9 mouse cellular contexts compared by ENCODE assay signal in the genomic region with DNA sequence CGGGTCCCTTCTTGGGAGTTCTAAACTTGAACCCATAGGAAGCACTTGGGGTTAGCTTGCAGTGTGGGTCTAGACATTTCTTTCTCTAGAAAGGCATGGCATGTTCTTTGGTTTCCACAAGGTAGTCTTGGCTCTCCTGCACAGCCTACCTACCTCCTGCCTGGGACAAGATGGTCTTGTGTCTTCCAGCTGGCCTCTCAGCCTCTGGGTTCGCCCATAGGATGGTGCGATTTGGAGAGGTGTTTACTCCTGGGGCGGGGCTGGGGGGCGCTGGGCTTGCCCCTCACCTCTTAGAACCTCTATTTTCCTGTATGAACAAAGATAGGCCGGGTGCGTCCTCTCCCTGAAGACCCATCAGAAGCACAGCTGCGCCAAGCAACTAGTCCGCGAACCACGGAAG. TPM values are rescaled to one million over a fixed set of nuclear protein-coding genes. Genes with fewer than 3 reads are reported as not detected.
DNase-seq lines count a peak whose midpoint lies in the region; ATAC-seq lines count a peak whose summit lies in the region.
"Had no signal": no experiment of that assay in that cellular context is flagged by ENCODE, and none has a peak within 500 bp of the region (broad histone marks: within the 10 kb centered on the region; RNA-seq: fewer than 3 reads in every experiment).

No protein-coding gene starts in this region.

- H3K4me3 ChIP-seq in heart, embryonic 14.5 days (ENCODE audit: control insufficient read depth in 1 of 2, insufficient read depth in 1 of 2, low read depth in 1 of 2, low read length in 2 of 2): peak overlapping the region; percentile 44 to 57
- H3K4me3 ChIP-seq in hindbrain, embryonic 11.5 days (ENCODE audit: low read depth, low read length): peak overlapping the region; percentile 33
- H3K4me3 ChIP-seq in midbrain, embryonic 11.5 days (ENCODE audit: low read depth, low read length): peak overlapping the region; percentile 32

- 14% methylated on average over 11 of the region's 11 CpGs for WGBS in heart, embryonic 14.5 days
- WGBS in hindbrain, embryonic 11.5 days: 13% methylated on average over 11 of the region's 11 CpGs
- 16% methylated on average over 11 of the region's 11 CpGs for WGBS in midbrain, embryonic 11.5 days

- intact Hi-C loops in left cerebral cortex, postnatal 36 days (cut with DNase I): no loop called here

- no peaks in the 10 kb centered on the region for H3K27me3 ChIP-seq in heart, embryonic 14.5 days (ENCODE audit: control insufficient read depth, insufficient read depth, low read length)
- H3K27me3 ChIP-seq in hindbrain, embryonic 11.5 days (ENCODE audit: control insufficient read depth, insufficient read depth, low read length): peaks cover 2% of the 10 kb centered on the region
- H3K27me3 ChIP-seq in midbrain, embryonic 11.5 days (ENCODE audit: control insufficient read depth, insufficient read depth, low read length): peaks cover 2% of the 10 kb centered on the region; the same call in 1 of the 2 replicates

- H3K4me2 ChIP-seq in heart, embryonic 14.5 days (ENCODE audit: low read length): peak overlapping the region; percentile 73
- peak overlapping the region; percentile 58 for H3K4me2 ChIP-seq in hindbrain, embryonic 11.5 days (replicated peaks; ENCODE audit: low read depth, low read length)
- H3K4me2 ChIP-seq in midbrain, embryonic 11.5 days: peak overlapping the region; percentile 50

- H3K27ac ChIP-seq in heart, embryonic 14.5 days (replicated peaks in 1 of 2; ENCODE audit: control insufficient read depth in 1 of 2, insufficient read depth in 1 of 2, low read depth in 2 of 2, low read length in 2 of 2): no peak overlapping the region
- no peak overlapping the region for H3K27ac ChIP-seq in hindbrain, embryonic 11.5 days (ENCODE audit: low read depth, low read length)
- no peak overlapping the region for H3K27ac ChIP-seq in midbrain, embryonic 11.5 days (ENCODE audit: low read depth, low read length)

- no peak for ATAC-seq in heart, embryonic 14.5 days (ENCODE audit: insufficient number of reproducible peaks, insufficient read depth, low FRiP score, low read depth)
- ATAC-seq in hindbrain, embryonic 11.5 days (ENCODE audit: low FRiP score): 0 out of 2 replicates have a peak, but pooled peaks have one; percentile 14
- ATAC-seq in midbrain, embryonic 11.5 days (ENCODE audit: low FRiP score): peak; percentile 27; the same call in 1 of the 2 replicates

- peak overlapping the region; percentile 64 for H3K9ac ChIP-seq in heart, embryonic 14.5 days (ENCODE audit: low read length)
- peak overlapping the region; percentile 45 for H3K9ac ChIP-seq in hindbrain, embryonic 11.5 days (ENCODE audit: low read depth, low read length)
- peak overlapping the region; percentile 46 for H3K9ac ChIP-seq in midbrain, embryonic 11.5 days (ENCODE audit: low read length)

- H3K4me1 ChIP-seq in heart, embryonic 14.5 days (ENCODE audit: control insufficient read depth in 2 of 2, insufficient read depth in 2 of 2, low read length in 2 of 2): peaks cover 3% of the 10 kb centered on the region in 2 experiments; a peak in 1 of 4 replicates
- H3K4me1 ChIP-seq in hindbrain, embryonic 11.5 days (replicated peaks; ENCODE audit: control insufficient read depth, insufficient read depth, low read length): no peaks in the 10 kb centered on the region
- peaks cover 9% of the 10 kb centered on the region; the same call in 1 of the 2 replicates for H3K4me1 ChIP-seq in midbrain, embryonic 11.5 days (ENCODE audit: control insufficient read depth, insufficient read depth, low read length)

- H3K9me3 ChIP-seq in heart, embryonic 14.5 days (ENCODE audit: control insufficient read depth, low read length): peaks cover 7% of the 10 kb centered on the region; the same call in 1 of the 2 replicates
- H3K9me3 ChIP-seq in hindbrain, embryonic 11.5 days (ENCODE audit: control insufficient read depth, low read length): no peaks in the 10 kb centered on the region
- H3K9me3 ChIP-seq in midbrain, embryonic 11.5 days (ENCODE audit: control insufficient read depth, low read length): no peaks in the 10 kb centered on the region

- DNase-seq in heart, postnatal 4 days: no peak
- peak; percentile 58 for DNase-seq in ZHBTc4 (ENCODE audit: low read depth, low spot score)
- peak; percentile 7 for DNase-seq in hindbrain, embryonic 11.5 days (ENCODE audit: low spot score)
- DNase-seq in midbrain, embryonic 11.5 days (ENCODE audit: low spot score, missing footprints): no peak
- no peak for DNase-seq in left cerebral cortex, postnatal 36 days (ENCODE audit: low spot score in 2 of 2)
- no peak for DNase-seq in adrenal gland, adult (ENCODE audit: inconsistent age in 2 of 2, low spot score in 1 of 2)
- no peak for DNase-seq in cerebellum, adult 8-10 months

- no peaks in the 10 kb centered on the region for H3K36me3 ChIP-seq in heart, embryonic 14.5 days (ENCODE audit: control insufficient read depth, insufficient read depth, low read length)
- no peaks in the 10 kb centered on the region for H3K36me3 ChIP-seq in hindbrain, embryonic 11.5 days (ENCODE audit: control insufficient read depth, insufficient read depth, low read length)
- H3K36me3 ChIP-seq in midbrain, embryonic 11.5 days (ENCODE audit: control insufficient read depth, insufficient read depth, low read length): no peaks in the 10 kb centered on the region

RNA-seq across cellular contexts. Expression of a gene that starts 38.8 kb away (rescaled TPM):
- polyA plus RNA-seq in heart, embryonic 14.5 days (2014; fragmentation: Nextera tagmentation; extraction: Ambion mirVana): 39.6 and 46.6 TPM in 2 replicates
- 10 to 100 TPM; 27.7 to 30.0 TPM for total RNA-seq in heart, postnatal 4 days (2021)
- polyA plus RNA-seq in hindbrain, embryonic 11.5 days (2014; fragmentation: Nextera tagmentation; extraction: Ambion mirVana): 64.6 and 67.6 TPM in 2 replicates
- polyA plus RNA-seq in midbrain, embryonic 11.5 days (2014; fragmentation: Nextera tagmentation; extraction: Ambion mirVana): 59.2 and 72.4 TPM in 2 replicates
- total RNA-seq in left cerebral cortex, postnatal 36 days (2021): 10 to 100 TPM; 25.5 to 26.8 TPM

RNA-seq across cellular contexts. Expression of a gene that starts 57.4 kb away (rescaled TPM):
- 0.19 TPM in 2 replicates for polyA plus RNA-seq in heart, embryonic 14.5 days (2014; fragmentation: Nextera tagmentation; extraction: Ambion mirVana)
- total RNA-seq in heart, postnatal 4 days (2021): under 1 TPM; 0.62 to 0.65 TPM
- polyA plus RNA-seq in hindbrain, embryonic 11.5 days (2014; fragmentation: Nextera tagmentation; extraction: Ambion mirVana): not detected in 2 replicates
- polyA plus RNA-seq in midbrain, embryonic 11.5 days (2014; fragmentation: Nextera tagmentation; extraction: Ambion mirVana): not detected in 2 replicates
- total RNA-seq in left cerebral cortex, postnatal 36 days (2021): under 1 TPM; 0.27 to 0.49 TPM
- total RNA-seq: CH12.LX had no signal

Comparison
In these comparisons a context has a peak if more than half of its experiments do, and no peak if none do; other contexts are left out.
1. DNase-seq: peak in ZHBTc4 (single experiment) and hindbrain, embryonic 11.5 days (single experiment); none in heart, postnatal 4 days (single experiment), midbrain, embryonic 11.5 days (single experiment), left cerebral cortex, postnatal 36 days (0 of 2), adrenal gland, adult (0 of 2) and cerebellum, adult 8-10 months (single experiment).
2. Peak in every context shown above with its lines, with median percentiles within 50 percentile points of each other: H3K4me2 ChIP-seq, H3K4me3 ChIP-seq and H3K9ac ChIP-seq.